Mouse (Mus musculus) cerebellum, adult 2 months (tissue): ENCODE results near the gene Barx1.

Experiments used
- CTCF ChIP-seq: fragments of 200-500 bp; IDR thresholded peaks from 2 replicates; pipeline ENCODE4 v1.5.1; 2011; ENCODE audit warnings: low read depth, mild to moderate bottlenecking, control low read depth, low read length, moderate library complexity, borderline replicate concordance; ENCODE audit not compliant: insufficient read depth
- POLR2A ChIP-seq: fragments of 200-500 bp; IDR thresholded peaks from 2 replicates; pipeline ENCODE4 v1.6.1; 2011; ENCODE audit warnings: low read length, control low read depth, borderline replicate concordance; ENCODE audit not compliant: insufficient read depth

DNA sequence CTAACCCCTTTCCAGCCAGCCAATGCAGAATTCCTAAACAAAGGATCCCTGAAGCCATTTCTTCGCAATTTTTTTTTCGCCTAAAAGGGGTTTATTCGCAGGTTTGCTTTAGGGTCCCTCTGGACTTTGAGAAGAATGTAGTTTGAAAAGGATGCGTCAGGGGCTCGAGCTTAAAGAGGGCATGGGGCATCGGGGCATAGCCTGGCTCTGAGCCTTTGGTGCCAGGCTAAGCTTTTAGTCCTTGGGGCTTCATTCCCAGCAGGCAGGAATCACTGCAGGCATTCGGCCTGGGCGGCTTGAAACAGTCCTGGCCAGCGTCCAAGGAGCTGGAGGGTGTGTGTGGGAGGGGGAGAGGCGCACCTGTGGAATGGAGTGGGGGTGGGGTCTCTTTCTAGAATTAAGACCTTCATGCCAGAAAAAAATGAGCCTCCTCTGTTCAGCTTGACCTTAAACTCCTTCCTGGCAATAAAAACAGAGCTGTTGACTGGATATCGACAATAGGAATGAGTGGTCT is 2.5 kb upstream of the Barx1 start:
- TF ChIP-seq CTCF (no peak), POLR2A (no peak)
